In genomic region chr10:121427136-121427535, GRCm38 (mm10) we compare ENCODE assay signal across 8 mouse cellular contexts. TPM values are rescaled to one million over a fixed set of nuclear protein-coding genes. Genes with fewer than 3 reads are reported as not detected.
DNase-seq lines count a peak whose midpoint lies in the region; ATAC-seq and TF ChIP-seq lines count a peak whose summit lies in the region.
"Had no signal": no experiment of that assay in that cellular context is flagged by ENCODE, and none has a peak within 500 bp of the region (broad histone marks: within the 10 kb centered on the region; RNA-seq: fewer than 3 reads in every experiment).

No protein-coding gene starts in this region.

- H3K4me1 ChIP-seq in midbrain, postnatal 0 days (ENCODE audit: insufficient read depth, low read length), result peaks cover 7% of the 10 kb centered on the region
- H3K4me1 ChIP-seq in midbrain, embryonic 15.5 days, result peaks cover 18% of the 10 kb centered on the region
- H3K4me1 ChIP-seq in limb, embryonic 13.5 days, result peaks cover 89% of the 10 kb centered on the region
- peaks cover 42% of the 10 kb centered on the region for H3K4me1 ChIP-seq in stomach, embryonic 16.5 days (ENCODE audit: control insufficient read depth, insufficient read depth, low read length)

- no peak overlapping the region for H3K27ac ChIP-seq in midbrain, postnatal 0 days (ENCODE audit: low read depth, low read length)
- no peak overlapping the region for H3K27ac ChIP-seq in midbrain, embryonic 15.5 days
- H3K27ac ChIP-seq in limb, embryonic 13.5 days, result peak overlapping the region; percentile 44; the same call in 1 of the 2 replicates
- peak overlapping the region; percentile 69 for H3K27ac ChIP-seq in stomach, embryonic 16.5 days (ENCODE audit: low read length)
- H3K27ac ChIP-seq: neural tube, embryonic 12.5 days had no signal

- WGBS in midbrain, postnatal 0 days, result 62% methylated on average over 5 of the region's 5 CpGs
- WGBS in midbrain, embryonic 15.5 days, result 63% methylated on average over 5 of the region's 5 CpGs
- 73% methylated on average over 5 of the region's 5 CpGs for WGBS in limb, embryonic 13.5 days
- WGBS in stomach, embryonic 16.5 days, result 51% methylated on average over 5 of the region's 5 CpGs

- no peak overlapping the region for H3K4me3 ChIP-seq in midbrain, postnatal 0 days (ENCODE audit: low read depth, low read length)
- H3K4me3 ChIP-seq in midbrain, embryonic 15.5 days, result no peak overlapping the region
- no peak overlapping the region for H3K4me3 ChIP-seq in limb, embryonic 13.5 days
- no peak overlapping the region for H3K4me3 ChIP-seq in stomach, embryonic 16.5 days (replicated peaks; ENCODE audit: low read length)
- H3K4me3 ChIP-seq: neural tube, embryonic 12.5 days had no signal

- no peak for DNase-seq in midbrain, postnatal 0 days (ENCODE audit: low spot score)
- DNase-seq in layer of hippocampus, adult 11-12 months (ENCODE audit: low spot score), result no peak

- H3K9ac ChIP-seq in midbrain, postnatal 0 days (replicated peaks; ENCODE audit: low read length, poor library complexity, severe bottlenecking), result no peak overlapping the region
- no peak overlapping the region for H3K9ac ChIP-seq in midbrain, embryonic 15.5 days
- no peak overlapping the region for H3K9ac ChIP-seq in limb, embryonic 13.5 days
- no peak overlapping the region for H3K9ac ChIP-seq in stomach, embryonic 16.5 days (ENCODE audit: low read length)
- H3K9ac ChIP-seq: neural tube, embryonic 12.5 days had no signal

- no peak for ATAC-seq in midbrain, postnatal 0 days (ENCODE audit: low FRiP score)
- no peak for ATAC-seq in midbrain, embryonic 15.5 days (replicated peaks)
- ATAC-seq in common myeloid progenitor, adult 5-6 weeks (replicated peaks; ENCODE audit: low read depth, poor library complexity, severe bottlenecking), result peak; percentile 22
- no peak for ATAC-seq in limb, embryonic 13.5 days (ENCODE audit: low FRiP score, low read depth)
- ATAC-seq in stomach, embryonic 16.5 days (ENCODE audit: insufficient read depth, low FRiP score), result no peak
- ATAC-seq in monocyte, adult 5-6 weeks (replicated peaks; ENCODE audit: insufficient number of reproducible peaks, low FRiP score, low TSS enrichment, poor library complexity, severe bottlenecking), result no peak

- H3K27me3 ChIP-seq in midbrain, postnatal 0 days (ENCODE audit: insufficient read depth, low read length), result no peaks in the 10 kb centered on the region
- H3K27me3 ChIP-seq in midbrain, embryonic 15.5 days (replicated peaks), result no peaks in the 10 kb centered on the region
- no peaks in the 10 kb centered on the region for H3K27me3 ChIP-seq in limb, embryonic 13.5 days
- H3K27me3 ChIP-seq in stomach, embryonic 16.5 days (ENCODE audit: control insufficient read depth, insufficient read depth, low read length), result no peaks in the 10 kb centered on the region
- H3K27me3 ChIP-seq: neural tube, embryonic 12.5 days had no signal

- H3K4me2 ChIP-seq in midbrain, postnatal 0 days (ENCODE audit: low read depth, low read length, poor library complexity, severe bottlenecking), result no peak overlapping the region
- H3K4me2 ChIP-seq in midbrain, embryonic 15.5 days, result no peak overlapping the region
- no peak overlapping the region for H3K4me2 ChIP-seq in limb, embryonic 13.5 days (replicated peaks)
- H3K4me2 ChIP-seq in stomach, embryonic 16.5 days (ENCODE audit: low read depth, low read length), result no peak overlapping the region
- H3K4me2 ChIP-seq: neural tube, embryonic 12.5 days had no signal

- peak; percentile 54 for TF ChIP-seq CTCF in midbrain, postnatal 0 days (IDR thresholded peaks at IDR 0.05)

- no peaks in the 10 kb centered on the region for H3K36me3 ChIP-seq in midbrain, postnatal 0 days (ENCODE audit: insufficient read depth, low read length)
- no peaks in the 10 kb centered on the region for H3K36me3 ChIP-seq in midbrain, embryonic 15.5 days (replicated peaks)
- no peaks in the 10 kb centered on the region for H3K36me3 ChIP-seq in limb, embryonic 13.5 days
- no peaks in the 10 kb centered on the region for H3K36me3 ChIP-seq in stomach, embryonic 16.5 days (ENCODE audit: control insufficient read depth, insufficient read depth, low read length)
- H3K36me3 ChIP-seq: neural tube, embryonic 12.5 days had no signal

- H3K9me3 ChIP-seq in midbrain, postnatal 0 days (ENCODE audit: low read length), result no peaks in the 10 kb centered on the region
- no peaks in the 10 kb centered on the region for H3K9me3 ChIP-seq in midbrain, embryonic 15.5 days
- no peaks in the 10 kb centered on the region for H3K9me3 ChIP-seq in limb, embryonic 13.5 days
- no peaks in the 10 kb centered on the region for H3K9me3 ChIP-seq in stomach, embryonic 16.5 days (replicated peaks; ENCODE audit: control insufficient read depth, low read length)
- H3K9me3 ChIP-seq: neural tube, embryonic 12.5 days had no signal

RNA-seq across cellular contexts. Expression of gene Rassf3, which starts 49.0 kb away (rescaled TPM):
- 5.8 and 6.0 TPM in 2 replicates for total RNA-seq in midbrain, postnatal 0 days (2014; rRNA removed)
- polyA plus RNA-seq in midbrain, postnatal 0 days (2015; fragmentation: Nextera tagmentation; extraction: Ambion mirVana), result 3.0 and 3.4 TPM in 2 replicates
- polyA plus RNA-seq in midbrain, embryonic 15.5 days (2015; fragmentation: Nextera tagmentation; extraction: Ambion mirVana), result 4.2 and 4.4 TPM in 2 replicates
- 17.6 and 20.8 TPM in 2 replicates for total RNA-seq in common myeloid progenitor, adult 5-6 weeks (2017)
- polyA plus RNA-seq in limb, embryonic 13.5 days (2015; fragmentation: Nextera tagmentation; extraction: Ambion mirVana), result 17.8 and 18.1 TPM in 2 replicates
- 21.3 and 22.0 TPM in 2 replicates for polyA plus RNA-seq in stomach, embryonic 16.5 days (2015; fragmentation: Nextera tagmentation; extraction: Ambion mirVana)
- total RNA-seq in monocyte, adult 5-6 weeks (2017), result 80.1 to 98.6 TPM (median 93.0 TPM) in 3 replicates

Comparison
In these comparisons a context has a peak if more than half of its experiments do, and no peak if none do; other contexts are left out.
1. H3K27ac ChIP-seq: peak in limb, embryonic 13.5 days (single experiment) and stomach, embryonic 16.5 days (single experiment); none in midbrain, postnatal 0 days (single experiment) and midbrain, embryonic 15.5 days (single experiment).